Mouse (Mus musculus) cortical plate, adult 2 months (tissue): Measurements from ENCODE around the gene Sap30.
A peak's percentile ranks its signal among the peaks of the same experiment; 100 is the strongest.

Source experiments
- CTCF ChIP-seq: fragments of 200-500 bp; IDR thresholded peaks from 2 replicates; pipeline ENCODE4 v1.5.1; 2011; ENCODE audit warnings: mild to moderate bottlenecking, control low read depth, low read length; ENCODE audit not compliant: insufficient read depth; ENCODE audit errors: extremely low read depth
- POLR2A ChIP-seq: fragments of 200-500 bp; IDR thresholded peaks from 2 replicates; pipeline ENCODE4 v1.6.1; 2011; ENCODE audit warnings: mild to moderate bottlenecking, low read length, control low read depth; ENCODE audit not compliant: insufficient read depth; ENCODE audit errors: extremely low read depth

GRCm38 (mm10) chr8:57487441-57488155, at the start of gene Sap30:
- TF ChIP-seq CTCF, result no peak
- TF ChIP-seq POLR2A, result peak; percentile 79; the same call in 1 of the 2 replicates
